Mouse (Mus musculus) kidney, adult 2 months (tissue): ENCODE results near the gene Anks1. TPM values are rescaled to one million over a fixed set of nuclear protein-coding genes. Genes with fewer than 3 reads are reported as not detected.

ENCODE experiments used
- DNase-seq: peaks from one replicate; pipeline ENCODE4 v3.0.0; 2021
- H3K27ac ChIP-seq: fragments of 200-500 bp; 2 replicates; pipeline ENCODE4 v1.5.1; 2012; ENCODE audit warnings: low read depth, low read length, control low read depth, inconsistent platforms; ENCODE audit not compliant: insufficient read depth
- H3K27me3 ChIP-seq: fragments of 200-500 bp; replicated peaks from 2 replicates; pipeline ENCODE4 v1.6.1; 2012; ENCODE audit warnings: mild to moderate bottlenecking, moderate library complexity, low read length, inconsistent platforms; ENCODE audit not compliant: control insufficient read depth, insufficient read depth
- H3K36me3 ChIP-seq: fragments of 200-500 bp; 2 replicates; pipeline ENCODE4 v1.6.1; 2012; ENCODE audit warnings: mild to moderate bottlenecking, moderate library complexity, low read length, inconsistent platforms; ENCODE audit not compliant: control insufficient read depth, insufficient read depth
- H3K4me1 ChIP-seq: fragments of 200-500 bp; 2 replicates; pipeline ENCODE4 v1.6.1; 2011; ENCODE audit warnings: low read length; ENCODE audit not compliant: control insufficient read depth, insufficient read depth
- H3K4me3 ChIP-seq: fragments of 200-500 bp; 2 replicates; pipeline ENCODE4 v1.5.1; 2011; ENCODE audit warnings: mild to moderate bottlenecking, low read depth, low read length, control low read depth; ENCODE audit not compliant: insufficient read depth
- CTCF ChIP-seq: fragments of 200-500 bp; conservative IDR thresholded peaks from 2 replicates; pipeline ENCODE4 v1.5.1; 2011; ENCODE audit warnings: low read depth, mild to moderate bottlenecking, control low read depth, low read length, moderate library complexity, mixed read lengths; ENCODE audit not compliant: insufficient read depth, insufficient read length
- POLR2A ChIP-seq: fragments of 200-500 bp; IDR thresholded peaks from one replicate; pipeline ENCODE4 v1.6.1; 2011; ENCODE audit warnings: low read depth, low read length, control low read depth
- WGBS: fragments of 180-500 bp; shearing (Covaris S2); methylation state at CpG from one replicate; pipeline ENCODE4 v1.1.7; 2018; 5-methylcytosine and 5-hydroxymethylcytosine counted together
- polyA plus RNA-seq: library from polyadenylated mRNA; depleted of rRNA; stranded (reverse); fragments of >200 nt; gene quantifications from 2 replicates; pipeline ENCODE4 v1.2.3, GENCODE M21; 2012

Anks1 gene
- polyA plus RNA-seq, 1 experiment, result 36.7 TPM

GRCm38 (mm10) chr17:28036813-28037756 is 128.0 kb downstream of the Anks1 start:
- DNase-seq, result no peak
- Histone ChIP-seq H3K4me3 (no peak overlapping the region), H3K27ac (no peak overlapping the region), H3K27me3 (no peaks in the 10 kb centered on the region), H3K36me3 (no peaks in the 10 kb centered on the region), H3K4me1 (no peaks in the 10 kb centered on the region)
- WGBS, result 70% methylated on average over 14 of the region's 14 CpGs
- TF ChIP-seq CTCF (no peak), POLR2A (no peak)

- Histone ChIP-seq H3K27ac (no peak overlapping the region), H3K36me3 (no peaks in the 10 kb centered on the region), H3K4me1 (no peaks in the 10 kb centered on the region), H3K4me3 (no peak overlapping the region), H3K27me3 (no peaks in the 10 kb centered on the region)
- TF ChIP-seq POLR2A, result no peak
- TF ChIP-seq CTCF, result no peak
- 59% methylated on average over 16 of the region's 16 CpGs for WGBS
- DNase-seq, result no peak
Measured at GRCm38 (mm10) chr17:28040620-28041019, 131.5 kb downstream of the Anks1 start.

- H3K4me1 ChIP-seq, result no peaks in the 10 kb centered on the region
- H3K27me3 ChIP-seq, result no peaks in the 10 kb centered on the region
- H3K27ac ChIP-seq, result no peak overlapping the region
- H3K36me3 ChIP-seq, result no peaks in the 10 kb centered on the region
- DNase-seq, result no peak
- no peak overlapping the region for H3K4me3 ChIP-seq
- WGBS, result 89% methylated on average over 13 of the region's 13 CpGs
- TF ChIP-seq POLR2A, result no peak
- no peak for TF ChIP-seq CTCF
Measured at GRCm38 (mm10) chr17:28041298-28041697, 132.2 kb downstream of the Anks1 start.

- Histone ChIP-seq H3K27me3 (no peaks in the 10 kb centered on the region), H3K4me1 (no peaks in the 10 kb centered on the region), H3K27ac (no peak overlapping the region), H3K36me3 (no peaks in the 10 kb centered on the region), H3K4me3 (no peak overlapping the region)
- TF ChIP-seq POLR2A (no peak), CTCF (no peak; the same call in 1 of the 2 replicates)
- no peak for DNase-seq
- WGBS, result 42% methylated on average over 23 of the region's 23 CpGs
Measured at GRCm38 (mm10) chr17:28042299-28042771, 133.2 kb downstream of the Anks1 start.

GRCm38 (mm10) chr17:28047017-28047416 is 137.9 kb downstream of the Anks1 start:
- Histone ChIP-seq H3K27me3 (no peaks in the 10 kb centered on the region), H3K4me3 (no peak overlapping the region), H3K36me3 (no peaks in the 10 kb centered on the region), H3K27ac (no peak overlapping the region), H3K4me1 (no peaks in the 10 kb centered on the region)
- 94% methylated on average over 5 of the region's 5 CpGs for whole genome bisulfite sequencing
- no peak for DNase-seq
- TF ChIP-seq CTCF (no peak), POLR2A (no peak)

- H3K27me3 ChIP-seq, result no peaks in the 10 kb centered on the region
- H3K4me3 ChIP-seq, result no peak overlapping the region
- H3K27ac ChIP-seq, result no peak overlapping the region
- DNase-seq, result no peak
- no peaks in the 10 kb centered on the region for H3K36me3 ChIP-seq
- TF ChIP-seq POLR2A (no peak), CTCF (no peak)
- no peaks in the 10 kb centered on the region for H3K4me1 ChIP-seq
- WGBS, result 75% methylated on average over 5 of the region's 5 CpGs
Measured at GRCm38 (mm10) chr17:28047520-28047919, 138.4 kb downstream of the Anks1 start.

GRCm38 (mm10) chr17:28048425-28048824 is 139.3 kb downstream of the Anks1 start:
- no peak overlapping the region for H3K27ac ChIP-seq
- no peaks in the 10 kb centered on the region for H3K4me1 ChIP-seq
- H3K36me3 ChIP-seq, result no peaks in the 10 kb centered on the region
- WGBS, result 42% methylated on average over 4 of the region's 4 CpGs
- no peaks in the 10 kb centered on the region for H3K27me3 ChIP-seq
- no peak for TF ChIP-seq POLR2A
- TF ChIP-seq CTCF, result peak; percentile 86; the same call in 1 of the 2 replicates
- H3K4me3 ChIP-seq, result no peak overlapping the region
- DNase-seq, result peak; percentile 30
